Mouse (Mus musculus): ENCODE results near the gene Whamm.

DNA sequence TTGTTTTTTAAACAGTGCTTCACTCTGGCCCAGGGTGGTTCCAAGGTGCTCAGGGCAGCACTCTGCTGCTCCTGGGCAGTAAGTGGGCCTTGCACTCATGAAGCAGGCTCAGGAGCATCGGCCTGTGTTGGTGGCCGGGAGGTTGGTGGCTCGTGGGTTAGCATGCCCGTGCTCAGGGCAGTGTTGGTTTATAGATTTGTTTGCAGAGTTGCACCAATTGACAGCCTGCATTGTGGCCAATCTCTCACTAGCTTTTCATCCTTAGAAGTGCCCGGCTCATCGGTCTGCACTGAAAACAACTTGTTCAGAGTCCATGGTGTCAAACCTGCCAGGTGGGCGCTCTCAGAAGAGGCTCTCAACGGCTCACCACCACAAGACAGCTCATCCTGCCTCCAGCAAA lies 22.3 kb downstream of the Whamm start:
- TF ChIP-seq CTCF (IDR thresholded peaks at IDR 0.05; ENCODE audit: low read depth, low read length) (no peak), POLR2AphosphoS5 (IDR thresholded peaks at IDR 0.05; ENCODE audit: insufficient replicate concordance, low read depth, low read length) (no peak)

Data from G1E (cell line).